Mouse (Mus musculus): Measurements from ENCODE around the gene Nhsl2.

DNA sequence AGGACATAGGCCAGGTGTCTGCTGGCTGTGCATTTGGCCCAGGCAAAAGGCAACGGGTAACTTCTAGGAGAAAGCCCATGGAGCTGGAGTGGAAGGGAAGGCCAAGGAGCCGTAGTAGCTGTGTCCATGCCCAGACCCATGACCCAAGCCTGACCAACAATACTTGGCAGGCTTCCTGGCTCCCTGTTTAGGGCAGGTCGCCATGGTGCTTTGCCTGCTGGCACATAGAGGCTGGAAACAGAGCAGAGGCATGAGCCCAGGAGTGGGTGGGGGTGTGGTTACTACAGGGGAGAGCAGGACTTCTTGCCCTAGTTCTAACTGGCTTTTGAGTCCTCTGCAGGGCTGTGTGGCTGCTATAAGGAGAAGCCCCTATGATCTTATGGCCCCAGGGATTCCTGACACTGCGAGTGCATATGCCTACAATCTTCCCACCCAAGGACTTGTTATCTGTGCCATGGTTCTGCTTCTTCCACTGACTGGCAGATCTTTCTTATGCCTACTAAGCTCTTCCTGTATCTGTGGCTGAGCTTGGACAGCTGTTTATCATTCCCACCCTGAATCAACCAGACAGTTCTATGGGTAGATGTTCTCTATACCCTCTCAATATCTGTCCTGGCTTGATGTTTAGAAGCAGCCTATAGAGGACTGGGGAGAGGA is 40.8 kb downstream of the Nhsl2 start:
- TF ChIP-seq HCFC1 (IDR thresholded peaks at IDR 0.05; ENCODE audit: borderline replicate concordance, insufficient read depth, low read length), result no peak
- TF ChIP-seq MAFK (IDR thresholded peaks at IDR 0.05; ENCODE audit: insufficient read depth, low read depth, low read length), result no peak
- TF ChIP-seq ZC3H11A (IDR thresholded peaks at IDR 0.05; ENCODE audit: borderline replicate concordance, low read depth, low read length), result no peak
